Mouse (Mus musculus): ENCODE measurements at regions not wholly inside any gene's neighbourhood (a gene's known extent, or its start where the extent isn't known, plus 50 kb on each side); places are given as distances from the start of the nearest gene placed in this dataset.
A peak's percentile ranks its signal among the peaks of the same experiment; 100 is the strongest.

- 0 out of 2 replicates have a peak, but pooled peaks have one; percentile 16 for TF ChIP-seq CTCF (IDR thresholded peaks at IDR 0.05; ENCODE audit: low read depth, low read length)
- no peak for TF ChIP-seq POLR2A (IDR thresholded peaks at IDR 0.05; ENCODE audit: extremely low read depth, insufficient read depth, low read length)
Measured at GRCm38 (mm10) chr19:23065548-23065947, 75.5 kb upstream of the Klf9 start.
